Mouse (Mus musculus): ENCODE measurements around the gene 1700001L19Rik. TPM values are rescaled to one million over a fixed set of nuclear protein-coding genes. Genes with fewer than 3 reads are reported as not detected.

Gene 1700001L19Rik
- polyA plus RNA-seq, 1 experiment from 2014 or later = 0.28 TPM

Other genes starting within 250 kb of the 1700001L19Rik start
- gene Mtrr, start 15.3 kb upstream of the 1700001L19Rik start, polyA plus RNA-seq (2016; fragmentation: Nextera tagmentation; extraction: Ambion mirVana) = 28.9 and 32.1 TPM in 2 replicates
- gene Fastkd3, start 15.2 kb upstream of the 1700001L19Rik start, polyA plus RNA-seq (2016; fragmentation: Nextera tagmentation; extraction: Ambion mirVana) = 30.3 and 32.9 TPM in 2 replicates

All from heart, embryonic 10.5 days (tissue).